Mouse (Mus musculus) ES-E14 (cell line): Measurements from ENCODE around the gene Zfp618. TPM values are rescaled to one million over a fixed set of nuclear protein-coding genes. Genes with fewer than 3 reads are reported as not detected.

ENCODE experiments used
- DNase-seq: peaks from one replicate; pipeline ENCODE4 v3.0.0-alpha.2; 2013; ENCODE audit warnings: low read depth, low spot score
- H3K27ac ChIP-seq: 2 replicates; pipeline ENCODE4 v1.5.1; 2012; ENCODE audit warnings: low read depth, mild to moderate bottlenecking, low read length, moderate library complexity, mixed read lengths; ENCODE audit not compliant: poor library complexity, insufficient read depth, severe bottlenecking
- H3K36me3 ChIP-seq: 2 replicates; pipeline ENCODE4 v1.6.1; 2012; ENCODE audit warnings: mild to moderate bottlenecking, low read length, moderate library complexity, mixed read lengths; ENCODE audit not compliant: control insufficient read depth, poor library complexity, insufficient read depth, severe bottlenecking
- H3K4me1 ChIP-seq, 2 experiments: fragments of 150-350 bp in 1 of 2; sonication (generic) in 1 of 2; 2 replicates each; pipeline ENCODE4 v1.6.1; 2012; ENCODE audit warnings: low read length in 2 of 2, mild to moderate bottlenecking in 1 of 2, mixed read lengths in 1 of 2; ENCODE audit not compliant: control insufficient read depth in 2 of 2, insufficient read depth in 2 of 2, poor library complexity in 1 of 2
- H3K4me3 ChIP-seq, 2 experiments: fragments of 150-350 bp in 1 of 2; sonication (generic) in 1 of 2; 2 replicates each; pipeline ENCODE4 v1.5.1; 2012; ENCODE audit warnings: low read length in 2 of 2, low read depth in 1 of 2, mild to moderate bottlenecking in 1 of 2, mixed read lengths in 1 of 2; ENCODE audit not compliant: insufficient read depth in 1 of 2, poor library complexity in 1 of 2, severe bottlenecking in 1 of 2
- H3K9ac ChIP-seq: 2 replicates; pipeline ENCODE4 v1.6.1; 2012; ENCODE audit warnings: low read depth, mild to moderate bottlenecking, low read length, mixed read lengths; ENCODE audit not compliant: poor library complexity, insufficient read depth, severe bottlenecking
- H3K9me3 ChIP-seq: fragments of 150-350 bp; sonication (generic); 2 replicates; pipeline ENCODE4 v1.6.1; 2012; ENCODE audit warnings: low read depth, mild to moderate bottlenecking, low read length; ENCODE audit not compliant: control insufficient read depth, insufficient read depth
- CHD2 ChIP-seq: IDR thresholded peaks from 2 replicates; pipeline ENCODE4 v1.6.1; 2014; ENCODE audit warnings: mild to moderate bottlenecking, low read depth, low read length, inconsistent platforms
- HCFC1 ChIP-seq: IDR thresholded peaks from 2 replicates; pipeline ENCODE4 v1.6.1; 2012; ENCODE audit warnings: low read length, inconsistent platforms, borderline replicate concordance; ENCODE audit not compliant: insufficient read depth
- MAFK ChIP-seq: IDR thresholded peaks from 2 replicates; pipeline ENCODE4 v1.6.1; 2014; ENCODE audit warnings: mild to moderate bottlenecking, low read depth, low read length, inconsistent platforms; ENCODE audit not compliant: insufficient read depth
- ZC3H11A ChIP-seq: IDR thresholded peaks from 2 replicates; pipeline ENCODE4 v1.6.1; 2012; ENCODE audit warnings: low read depth, mild to moderate bottlenecking, inconsistent platforms, low read length, borderline replicate concordance
- ZNF384 ChIP-seq: IDR thresholded peaks from 2 replicates; pipeline ENCODE4 v1.6.1; 2012; ENCODE audit warnings: low read depth, low read length, inconsistent platforms
- in situ Hi-C, 2 experiments: fragments of 600-800 bp; cut with MboI; formaldehyde crosslinking; loops; one replicate each; pipeline ENCODE4 v1.15.1; 2025; ENCODE audit warnings: low sequenced_read_pairs in 2 of 2, inconsistent platforms in 1 of 2; ENCODE audit not compliant: unreplicated experiment in 2 of 2
- total RNA-seq: library from RNA; depleted of rRNA; stranded (reverse); fragments of 300-350 nt; gene quantifications from 2 replicates; pipeline ENCODE4 v1.2.3, GENCODE M21; 2012

Zfp618 gene
- total RNA-seq, 1 experiment = 3.3 TPM

DNA sequence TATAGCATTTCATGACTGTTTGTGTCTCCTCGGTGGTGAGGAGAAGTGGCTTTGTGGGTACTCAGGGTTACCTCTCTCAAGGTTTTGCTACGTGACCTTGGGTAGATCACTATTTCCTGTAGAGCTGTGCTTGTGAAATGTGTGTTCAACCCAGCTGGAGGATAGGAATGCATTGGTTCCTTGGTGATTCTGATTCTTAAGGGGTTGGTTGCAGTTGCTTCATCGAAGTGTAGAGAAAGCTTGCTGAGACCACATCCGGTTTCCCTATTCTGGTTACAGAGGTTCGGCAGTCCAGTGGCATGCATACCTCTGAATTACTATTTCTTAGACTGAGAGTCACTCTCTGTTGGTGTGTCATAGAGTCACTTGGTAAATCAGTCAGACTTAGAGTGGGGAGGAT, 4.2 kb downstream of the Zfp618 start:
- no peak for DNase-seq
- Histone ChIP-seq H3K36me3 (no peaks in the 10 kb centered on the region), H3K4me3 (no peak overlapping the region), H3K27ac (no peak overlapping the region), H3K9ac (no peak overlapping the region), H3K9me3 (no peaks in the 10 kb centered on the region), H3K4me1 (no peaks in the 10 kb centered on the region)
- in situ Hi-C loops = no loop called here
- TF ChIP-seq CHD2 = no peak
- TF ChIP-seq ZNF384 = no peak
- TF ChIP-seq MAFK = no peak
- no peak for TF ChIP-seq ZC3H11A
- no peak for TF ChIP-seq HCFC1

DNA sequence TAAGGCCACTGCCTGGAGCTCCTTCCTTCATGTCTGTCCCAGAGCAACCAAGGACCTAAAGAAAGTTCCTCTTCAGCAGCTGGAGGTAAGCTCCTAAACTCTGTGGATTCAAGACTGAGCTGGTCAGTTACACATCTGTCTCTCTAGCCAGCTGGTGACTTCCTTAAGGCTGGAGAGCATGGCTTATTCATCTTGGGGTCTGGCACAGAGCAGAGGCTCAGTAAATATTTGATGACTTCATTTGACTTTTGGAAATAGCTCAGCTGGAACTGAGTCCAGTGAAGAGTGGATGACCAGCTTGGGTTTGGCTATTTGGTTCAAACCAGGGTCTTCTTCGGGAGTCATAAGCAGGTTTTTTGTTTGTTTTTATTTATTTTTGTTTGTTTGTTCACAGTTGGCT, 6.6 kb downstream of the Zfp618 start:
- TF ChIP-seq CHD2 (no peak), MAFK (no peak), ZC3H11A (no peak), HCFC1 (no peak), ZNF384 (no peak)
- Histone ChIP-seq H3K9me3 (no peaks in the 10 kb centered on the region), H3K9ac (no peak overlapping the region), H3K4me3 (no peak overlapping the region), H3K36me3 (no peaks in the 10 kb centered on the region), H3K27ac (no peak overlapping the region), H3K4me1 (peaks cover 0 to under 1% of the 10 kb centered on the region in 2 experiments; a peak in 1 of 4 replicates)
- DNase-seq = no peak
- in situ Hi-C loops = no loop called here

DNA sequence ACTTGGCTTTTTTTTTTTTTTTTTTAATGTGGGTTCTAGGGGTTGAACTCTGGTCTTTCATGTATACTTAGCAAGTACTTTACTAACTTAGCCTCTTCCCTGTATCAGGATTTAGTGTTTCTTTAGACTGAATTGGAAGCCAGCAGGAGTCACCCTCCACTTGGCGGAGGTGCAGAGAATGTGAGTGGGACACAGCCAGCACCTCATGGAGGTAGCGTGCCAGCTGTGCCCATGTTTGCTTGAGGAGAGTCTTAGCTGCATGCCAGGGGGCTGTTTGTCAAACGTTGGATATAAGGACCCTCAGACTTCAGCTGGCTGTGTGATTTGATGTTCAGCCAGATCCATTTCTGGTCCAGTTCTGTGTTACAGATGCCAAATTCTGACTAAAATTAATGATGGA, 7.7 kb downstream of the Zfp618 start:
- Histone ChIP-seq H3K9ac (no peak overlapping the region), H3K4me3 (no peak overlapping the region), H3K9me3 (no peaks in the 10 kb centered on the region), H3K36me3 (no peaks in the 10 kb centered on the region), H3K27ac (no peak overlapping the region), H3K4me1 (peaks cover 0 to 2% of the 10 kb centered on the region in 2 experiments; a peak in 1 of 4 replicates)
- no peak for TF ChIP-seq HCFC1
- TF ChIP-seq ZC3H11A = no peak
- TF ChIP-seq ZNF384 = no peak
- no peak for TF ChIP-seq CHD2
- no peak for TF ChIP-seq MAFK
- no peak for DNase-seq
- in situ Hi-C loops = no loop called here

DNA sequence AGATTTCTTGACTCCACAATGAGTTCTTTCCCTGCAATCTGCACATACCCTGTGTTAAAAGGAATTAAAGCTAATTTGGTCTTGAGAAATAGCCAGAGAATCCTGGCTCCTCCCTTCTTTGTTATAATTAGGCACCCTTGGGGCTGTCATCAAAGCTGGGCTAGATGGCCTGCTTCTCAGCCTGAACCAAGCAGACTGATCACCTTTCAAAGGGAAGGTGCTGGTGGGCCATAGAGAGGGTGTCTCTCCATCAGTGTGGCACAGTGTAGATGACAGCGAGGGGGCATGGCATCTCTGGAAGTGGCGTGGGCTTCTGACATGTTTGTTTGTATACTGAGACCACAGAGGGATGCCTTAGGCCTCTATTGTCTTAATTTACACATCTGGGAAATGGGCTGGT, 9.5 kb downstream of the Zfp618 start:
- no peaks in the 10 kb centered on the region for H3K9me3 ChIP-seq
- no peak for DNase-seq
- peaks cover 0 to 2% of the 10 kb centered on the region in 2 experiments; a peak in 1 of 4 replicates for H3K4me1 ChIP-seq
- TF ChIP-seq MAFK (no peak), CHD2 (no peak), ZNF384 (no peak), ZC3H11A (no peak)
- in situ Hi-C loops = no loop called here
- H3K36me3 ChIP-seq = no peaks in the 10 kb centered on the region
- H3K27ac ChIP-seq = no peak overlapping the region
- no peak overlapping the region for H3K4me3 ChIP-seq
- no peak overlapping the region for H3K9ac ChIP-seq

DNA sequence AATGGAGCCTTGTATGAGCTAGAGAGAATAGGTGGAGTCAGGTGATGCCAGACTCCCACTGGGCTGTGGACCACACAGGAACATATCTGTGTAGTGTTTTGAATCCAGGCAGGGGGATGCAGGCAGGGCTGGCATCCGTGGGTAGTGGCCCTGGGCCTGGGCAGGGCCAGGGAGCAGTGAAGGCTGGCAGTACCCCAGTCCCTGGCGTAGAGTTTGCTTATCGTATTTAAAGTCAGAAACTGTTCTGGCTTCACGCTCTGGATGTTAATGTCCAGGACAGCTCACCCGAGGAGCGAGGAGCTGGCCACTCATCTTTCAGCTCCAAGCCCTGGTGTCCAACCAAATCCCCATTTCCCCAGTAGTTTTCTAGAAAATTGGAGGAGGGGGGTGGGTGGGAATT, 10.2 kb downstream of the Zfp618 start:
- DNase-seq = no peak
- Histone ChIP-seq H3K4me3 (no peak overlapping the region), H3K4me1 (peaks cover 0 to 2% of the 10 kb centered on the region in 2 experiments; a peak in 1 of 4 replicates), H3K9ac (no peak overlapping the region), H3K27ac (no peak overlapping the region), H3K36me3 (no peaks in the 10 kb centered on the region), H3K9me3 (no peaks in the 10 kb centered on the region)
- TF ChIP-seq ZNF384 = no peak
- TF ChIP-seq ZC3H11A = no peak
- TF ChIP-seq CHD2 = no peak
- no peak for TF ChIP-seq MAFK
- no peak for TF ChIP-seq HCFC1
- in situ Hi-C loops = no loop called here
